Mouse (Mus musculus): ENCODE measurements around the gene Hdac1.

GRCm38 (mm10) chr4:129568366-129568765 is 25.9 kb upstream of the Hdac1 start:
- TF ChIP-seq CTCF (IDR thresholded peaks at IDR 0.05; ENCODE audit: control insufficient read depth, insufficient read depth, insufficient replicate concordance, low read depth, low read length) (no peak), POLR2A (IDR thresholded peaks at IDR 0.05; ENCODE audit: control insufficient read depth, low read depth, low read length) (no peak)
